ENCODE assay signal across 10 mouse cellular contexts in genomic region chr2:106828573-106829310, GRCm38 (mm10).
DNase-seq lines count a peak whose midpoint lies in the region; ATAC-seq lines count a peak whose summit lies in the region.
"Had no signal": no experiment of that assay in that cellular context is flagged by ENCODE, and none has a peak within 500 bp of the region (broad histone marks: within the 10 kb centered on the region; RNA-seq: fewer than 3 reads in every experiment).

No protein-coding gene starts in this region.

- H3K4me2 ChIP-seq in heart, embryonic 13.5 days: peak overlapping the region; percentile 43
- no peak overlapping the region for H3K4me2 ChIP-seq in neural tube, embryonic 11.5 days (ENCODE audit: low read depth)
- peak overlapping the region; percentile 22 for H3K4me2 ChIP-seq in hindbrain, embryonic 12.5 days (replicated peaks)

- H3K4me1 ChIP-seq in heart, embryonic 13.5 days: peaks cover 28% of the 10 kb centered on the region
- peaks cover 31% of the 10 kb centered on the region for H3K4me1 ChIP-seq in heart, embryonic 10.5 days
- H3K4me1 ChIP-seq in neural tube, embryonic 11.5 days (ENCODE audit: control insufficient read depth, insufficient read depth, low read length): peaks cover 11% of the 10 kb centered on the region
- peaks cover 24% of the 10 kb centered on the region for H3K4me1 ChIP-seq in hindbrain, embryonic 12.5 days

- WGBS in heart, embryonic 13.5 days: 25% methylated on average over 12 of the region's 12 CpGs
- WGBS in heart, embryonic 10.5 days: 30% methylated on average over 12 of the region's 12 CpGs
- 47% methylated on average over 12 of the region's 12 CpGs for WGBS in neural tube, embryonic 11.5 days
- WGBS in hindbrain, embryonic 12.5 days: 49% methylated on average over 12 of the region's 12 CpGs

- intact Hi-C loops in gastrocnemius, postnatal 14 days (cut with DNase I; ENCODE audit: low total_unique reads): no loop called here

- no peak overlapping the region for H3K4me3 ChIP-seq in heart, embryonic 13.5 days
- H3K4me3 ChIP-seq in heart, embryonic 10.5 days: no peak overlapping the region
- H3K4me3 ChIP-seq in neural tube, embryonic 11.5 days (ENCODE audit: low read depth, low read length): no peak overlapping the region
- no peak overlapping the region for H3K4me3 ChIP-seq in hindbrain, embryonic 12.5 days

- peaks cover 4% of the 10 kb centered on the region; the same call in 1 of the 2 replicates for H3K36me3 ChIP-seq in heart, embryonic 13.5 days
- H3K36me3 ChIP-seq in heart, embryonic 10.5 days: 0 out of 2 replicates have a peak, but pooled peaks cover 3% of the 10 kb centered on the region
- no peaks in the 10 kb centered on the region for H3K36me3 ChIP-seq in neural tube, embryonic 11.5 days (ENCODE audit: control insufficient read depth, insufficient read depth, low read length)
- no peaks in the 10 kb centered on the region for H3K36me3 ChIP-seq in hindbrain, embryonic 12.5 days

- H3K9me3 ChIP-seq in heart, embryonic 13.5 days: no peaks in the 10 kb centered on the region
- H3K9me3 ChIP-seq in heart, embryonic 10.5 days: no peaks in the 10 kb centered on the region
- H3K9me3 ChIP-seq in neural tube, embryonic 11.5 days (ENCODE audit: control insufficient read depth, low read length): no peaks in the 10 kb centered on the region
- H3K9me3 ChIP-seq in hindbrain, embryonic 12.5 days (replicated peaks): no peaks in the 10 kb centered on the region

- H3K27me3 ChIP-seq in heart, embryonic 13.5 days (replicated peaks): no peaks in the 10 kb centered on the region
- H3K27me3 ChIP-seq in heart, embryonic 10.5 days (ENCODE audit: insufficient read depth, poor library complexity, severe bottlenecking): no peaks in the 10 kb centered on the region
- H3K27me3 ChIP-seq in neural tube, embryonic 11.5 days (ENCODE audit: control insufficient read depth, insufficient read depth, low read length): no peaks in the 10 kb centered on the region
- peaks cover 7% of the 10 kb centered on the region; the same call in 1 of the 2 replicates for H3K27me3 ChIP-seq in hindbrain, embryonic 12.5 days

- DNase-seq in heart, embryonic 10.5 days (ENCODE audit: low spot score): no peak
- DNase-seq in neural tube, embryonic 11.5 days (ENCODE audit: low spot score): peak; percentile 31
- DNase-seq in neural tube, embryonic 10.5 days (ENCODE audit: extremely low spot score, low spot score): no peak
- no peak for DNase-seq in urinary bladder, postnatal 36 days (ENCODE audit: low spot score in 2 of 2)
- no peak for DNase-seq in adipocyte (ENCODE audit: low spot score)
- DNase-seq in gastrocnemius, postnatal 14 days: no peak

- peak overlapping the region; percentile 42; the same call in 1 of the 2 replicates for H3K9ac ChIP-seq in heart, embryonic 13.5 days
- H3K9ac ChIP-seq in neural tube, embryonic 11.5 days (ENCODE audit: low read length): no peak overlapping the region
- H3K9ac ChIP-seq in hindbrain, embryonic 12.5 days: no peak overlapping the region
- H3K9ac ChIP-seq: liver, embryonic 14.5 days had no signal

- ATAC-seq in heart, embryonic 13.5 days (ENCODE audit: extremely low read depth, insufficient number of reproducible peaks, low FRiP score, low TSS enrichment): no peak
- ATAC-seq in neural tube, embryonic 11.5 days (ENCODE audit: insufficient read depth, low FRiP score, low TSS enrichment): peak; percentile 51
- ATAC-seq in hindbrain, embryonic 12.5 days (ENCODE audit: low FRiP score): peak; percentile 64
- ATAC-seq: inflammation-experienced regulatory T-cells, adult 6 months had no signal

- peak overlapping the region; percentile 33 for H3K27ac ChIP-seq in heart, embryonic 13.5 days (replicated peaks)
- no peak overlapping the region; the same call in 1 of the 2 replicates for H3K27ac ChIP-seq in heart, embryonic 10.5 days
- 0 out of 2 replicates have a peak overlapping the region, but pooled peaks have one; percentile 30 for H3K27ac ChIP-seq in neural tube, embryonic 11.5 days (ENCODE audit: low read depth, low read length)
- H3K27ac ChIP-seq in hindbrain, embryonic 12.5 days: peak overlapping the region; percentile 60
- H3K27ac ChIP-seq: liver, embryonic 14.5 days had no signal
